Mouse (Mus musculus): ENCODE measurements around the gene Sla2. TPM values are rescaled to one million over a fixed set of nuclear protein-coding genes. Genes with fewer than 3 reads are reported as not detected.

Sla2 gene
- polyA plus RNA-seq, 1 experiment, result 7.6 TPM

DNA sequence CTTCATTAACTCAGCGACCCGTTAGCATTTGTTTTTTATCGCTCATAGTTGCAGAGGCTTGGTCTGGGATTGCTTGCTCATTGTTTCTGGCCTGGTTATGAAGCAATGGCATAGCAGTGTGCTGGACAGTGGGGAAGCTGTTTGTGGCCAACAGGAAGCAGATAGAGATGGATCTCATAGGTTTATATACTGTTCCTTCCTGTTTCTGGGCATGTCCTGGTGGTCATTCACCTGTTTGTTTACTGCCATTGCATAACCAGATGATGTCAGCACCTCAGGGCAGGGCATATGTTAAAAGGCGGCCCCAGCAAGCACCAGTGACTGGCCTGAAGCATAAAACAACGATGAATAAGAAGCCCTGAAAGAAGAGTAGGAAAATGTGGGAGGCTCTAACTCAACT is 36.5 kb downstream of the Sla2 start:
- Histone ChIP-seq H3K36me3 (ENCODE audit: control insufficient read depth, insufficient read depth, low read length) (peaks cover 10% of the 10 kb centered on the region; the same call in 1 of the 2 replicates), H3K27ac (ENCODE audit: insufficient read depth, low read length) (no peak overlapping the region), H3K4me3 (ENCODE audit: extremely low read depth, insufficient read depth, insufficient read length) (no peak overlapping the region), H3K4me1 (ENCODE audit: control insufficient read depth, insufficient read depth, insufficient read length) (no peaks in the 10 kb centered on the region), H3K27me3 (ENCODE audit: control insufficient read depth, insufficient read depth, low read length) (no peaks in the 10 kb centered on the region)
- 88% methylated on average over 5 of the region's 5 CpGs for WGBS
- TF ChIP-seq CTCF (IDR thresholded peaks at IDR 0.05; ENCODE audit: extremely low read depth, insufficient read depth, insufficient read length, insufficient replicate concordance) (no peak), POLR2A (IDR thresholded peaks at IDR 0.05; ENCODE audit: low read depth, low read length) (no peak)
- no peak for DNase-seq (ENCODE audit: low read depth in 1 of 2, low spot score in 2 of 2)

DNA sequence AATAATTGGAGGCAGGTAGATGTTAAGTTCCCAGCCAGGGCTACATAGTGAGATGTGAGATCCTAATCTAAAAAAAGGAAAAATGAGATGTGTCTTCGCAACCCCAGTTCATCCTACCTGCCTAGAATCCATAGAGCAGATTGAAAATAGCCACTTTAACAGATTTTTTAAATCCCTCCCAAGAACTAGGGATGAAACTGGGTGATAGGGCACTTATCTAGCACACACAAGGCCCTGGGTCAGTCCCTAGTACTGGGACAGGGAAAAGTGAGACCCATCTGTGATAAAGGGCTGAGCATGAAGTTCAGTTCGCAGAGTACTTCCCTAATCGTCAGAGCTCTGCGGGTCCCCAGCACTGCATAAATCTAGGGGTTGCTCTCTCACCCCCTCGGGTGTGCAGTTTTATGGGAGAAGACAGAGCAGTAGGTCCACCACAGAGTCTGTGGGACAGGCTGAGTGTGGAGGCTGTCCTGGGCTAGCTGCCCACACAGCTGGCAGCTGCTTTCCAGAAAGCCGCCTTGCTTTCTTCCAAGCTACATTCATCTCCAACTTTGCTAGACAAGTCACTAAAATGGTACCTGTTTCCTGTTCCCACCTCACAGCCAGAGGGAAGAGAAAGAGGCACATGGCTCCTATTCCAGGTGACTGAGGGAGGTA is 38.3 kb downstream of the Sla2 start:
- H3K36me3 ChIP-seq (ENCODE audit: control insufficient read depth, insufficient read depth, low read length), result peaks cover 10% of the 10 kb centered on the region; the same call in 1 of the 2 replicates
- no peak for DNase-seq (ENCODE audit: low read depth in 1 of 2, low spot score in 2 of 2)
- TF ChIP-seq CTCF (IDR thresholded peaks at IDR 0.05; ENCODE audit: extremely low read depth, insufficient read depth, insufficient read length, insufficient replicate concordance) (no peak), POLR2A (IDR thresholded peaks at IDR 0.05; ENCODE audit: low read depth, low read length) (no peak)
- no peaks in the 10 kb centered on the region for H3K4me1 ChIP-seq (ENCODE audit: control insufficient read depth, insufficient read depth, insufficient read length)
- 78% methylated on average over 6 of the region's 6 CpGs for WGBS
- no peak overlapping the region for H3K27ac ChIP-seq (ENCODE audit: insufficient read depth, low read length)
- H3K27me3 ChIP-seq (ENCODE audit: control insufficient read depth, insufficient read depth, low read length), result no peaks in the 10 kb centered on the region
- no peak overlapping the region for H3K4me3 ChIP-seq (ENCODE audit: extremely low read depth, insufficient read depth, insufficient read length)

DNA sequence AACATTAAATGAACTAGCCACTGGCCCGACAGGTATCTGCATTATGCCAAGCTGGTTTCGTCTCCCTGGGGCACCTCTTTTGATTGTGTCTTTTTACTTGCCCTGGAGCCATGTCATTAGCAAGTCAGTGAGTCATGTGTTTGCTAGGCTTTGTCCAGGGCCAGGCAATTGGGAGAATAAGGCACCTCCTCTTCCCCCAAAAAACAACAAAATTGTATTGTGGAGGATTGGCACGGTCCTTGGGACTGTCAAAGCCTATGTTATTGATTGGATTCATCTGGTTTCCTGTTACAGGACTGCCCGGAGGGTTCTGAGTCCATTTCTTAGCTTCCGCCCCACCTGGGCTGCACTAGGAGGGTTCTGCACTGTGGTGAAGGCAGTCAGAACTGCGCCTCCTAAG is 39.3 kb downstream of the Sla2 start:
- DNase-seq (ENCODE audit: low read depth in 1 of 2, low spot score in 2 of 2), result no peak
- 92% methylated on average over 6 of the region's 6 CpGs for WGBS
- peaks cover 10% of the 10 kb centered on the region; the same call in 1 of the 2 replicates for H3K36me3 ChIP-seq (ENCODE audit: control insufficient read depth, insufficient read depth, low read length)

DNA sequence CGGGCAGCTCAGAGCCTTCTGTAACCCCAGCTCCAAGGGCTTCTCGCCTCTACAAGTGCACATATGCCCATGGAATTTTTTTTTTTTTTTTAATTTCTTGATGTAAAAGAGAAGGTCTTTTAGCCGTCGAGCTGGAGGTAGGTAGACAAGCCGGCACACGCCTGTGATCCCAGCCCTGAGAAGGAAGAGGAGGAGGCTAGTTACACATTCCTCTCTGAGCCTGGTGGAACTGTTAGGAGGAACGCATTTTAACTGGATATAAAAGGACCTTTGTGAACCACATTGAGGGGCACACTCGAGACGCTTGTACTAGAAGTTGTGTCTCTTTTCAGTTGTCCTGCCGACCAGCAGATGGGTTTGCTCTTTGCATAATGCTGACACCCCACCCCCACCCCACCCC is 42.3 kb downstream of the Sla2 start:
- Histone ChIP-seq H3K27me3 (ENCODE audit: control insufficient read depth, insufficient read depth, low read length) (no peaks in the 10 kb centered on the region), H3K4me3 (ENCODE audit: extremely low read depth, insufficient read depth, insufficient read length) (no peak overlapping the region), H3K36me3 (ENCODE audit: control insufficient read depth, insufficient read depth, low read length) (peaks cover 3% of the 10 kb centered on the region; the same call in 1 of the 2 replicates), H3K27ac (ENCODE audit: insufficient read depth, low read length) (no peak overlapping the region), H3K4me1 (ENCODE audit: control insufficient read depth, insufficient read depth, insufficient read length) (peaks cover 6% of the 10 kb centered on the region)
- no peak for DNase-seq (ENCODE audit: low read depth in 1 of 2, low spot score in 2 of 2)
- no peak for TF ChIP-seq CTCF (IDR thresholded peaks at IDR 0.05; ENCODE audit: extremely low read depth, insufficient read depth, insufficient read length, insufficient replicate concordance)
- TF ChIP-seq POLR2A (IDR thresholded peaks at IDR 0.05; ENCODE audit: low read depth, low read length), result no peak
- WGBS, result 89% methylated on average over 10 of the region's 10 CpGs

More for the DNA sequence above, 39.3 kb downstream of the Sla2 start:
- Histone ChIP-seq H3K27ac (ENCODE audit: insufficient read depth, low read length) (no peak overlapping the region), H3K27me3 (ENCODE audit: control insufficient read depth, insufficient read depth, low read length) (no peaks in the 10 kb centered on the region), H3K4me3 (ENCODE audit: extremely low read depth, insufficient read depth, insufficient read length) (no peak overlapping the region), H3K4me1 (ENCODE audit: control insufficient read depth, insufficient read depth, insufficient read length) (no peaks in the 10 kb centered on the region)
- TF ChIP-seq POLR2A (IDR thresholded peaks at IDR 0.05; ENCODE audit: low read depth, low read length) (no peak), CTCF (IDR thresholded peaks at IDR 0.05; ENCODE audit: extremely low read depth, insufficient read depth, insufficient read length, insufficient replicate concordance) (no peak)

DNA sequence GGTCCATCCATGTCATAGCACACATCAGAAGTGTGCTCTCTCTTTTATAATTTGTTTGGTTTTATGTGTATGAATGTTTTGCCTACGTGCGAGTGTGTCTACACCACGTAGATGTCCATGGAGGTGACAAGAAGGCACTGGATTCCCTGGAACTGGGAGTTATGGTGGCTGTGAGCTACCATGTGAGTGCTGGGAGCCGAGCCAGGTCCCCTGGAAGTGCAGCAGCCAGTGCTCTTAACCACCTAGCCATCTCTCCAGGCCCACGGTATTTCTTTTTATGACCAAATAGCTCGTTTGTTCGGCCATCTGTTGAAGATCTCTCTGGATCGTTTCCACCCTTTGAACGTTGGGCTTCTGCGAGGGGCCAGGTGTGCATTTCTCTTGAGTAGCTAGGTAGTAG is 43.7 kb downstream of the Sla2 start:
- H3K27ac ChIP-seq (ENCODE audit: insufficient read depth, low read length), result no peak overlapping the region
- 88% methylated on average over 10 of the region's 10 CpGs for WGBS
- peaks cover 3% of the 10 kb centered on the region; the same call in 1 of the 2 replicates for H3K36me3 ChIP-seq (ENCODE audit: control insufficient read depth, insufficient read depth, low read length)
- TF ChIP-seq CTCF (IDR thresholded peaks at IDR 0.05; ENCODE audit: extremely low read depth, insufficient read depth, insufficient read length, insufficient replicate concordance), result no peak
- no peak for TF ChIP-seq POLR2A (IDR thresholded peaks at IDR 0.05; ENCODE audit: low read depth, low read length)
- H3K4me3 ChIP-seq (ENCODE audit: extremely low read depth, insufficient read depth, insufficient read length), result no peak overlapping the region
- H3K4me1 ChIP-seq (ENCODE audit: control insufficient read depth, insufficient read depth, insufficient read length), result peaks cover 6% of the 10 kb centered on the region
- DNase-seq (ENCODE audit: low read depth in 1 of 2, low spot score in 2 of 2), result no peak
- H3K27me3 ChIP-seq (ENCODE audit: control insufficient read depth, insufficient read depth, low read length), result no peaks in the 10 kb centered on the region

DNA sequence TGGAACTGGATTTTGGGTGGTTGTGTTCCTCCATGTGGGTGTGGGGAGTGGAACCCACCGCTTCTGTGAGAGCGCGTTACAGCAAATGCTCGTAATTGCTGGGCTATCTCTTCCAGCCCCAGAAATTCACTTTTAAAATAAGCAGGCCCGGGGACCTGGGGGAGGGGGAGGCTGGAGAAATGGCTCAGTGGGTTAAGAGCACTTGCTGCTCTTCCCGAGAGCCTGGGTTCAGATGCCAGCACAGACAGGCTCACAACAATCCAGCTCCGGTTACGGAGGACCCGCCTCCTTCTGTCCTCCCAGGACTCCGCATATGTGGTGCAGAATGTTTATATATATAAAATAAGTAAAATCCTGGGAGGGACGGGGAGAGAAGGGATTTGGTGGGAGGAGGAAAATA is 44.3 kb downstream of the Sla2 start:
- WGBS, result 90% methylated on average over 11 of the region's 11 CpGs
- no peak for DNase-seq (ENCODE audit: low read depth in 1 of 2, low spot score in 2 of 2)
- no peaks in the 10 kb centered on the region for H3K27me3 ChIP-seq (ENCODE audit: control insufficient read depth, insufficient read depth, low read length)
- peaks cover 3% of the 10 kb centered on the region; the same call in 1 of the 2 replicates for H3K36me3 ChIP-seq (ENCODE audit: control insufficient read depth, insufficient read depth, low read length)
- no peak for TF ChIP-seq POLR2A (IDR thresholded peaks at IDR 0.05; ENCODE audit: low read depth, low read length)
- TF ChIP-seq CTCF (IDR thresholded peaks at IDR 0.05; ENCODE audit: extremely low read depth, insufficient read depth, insufficient read length, insufficient replicate concordance), result no peak
- H3K27ac ChIP-seq (ENCODE audit: insufficient read depth, low read length), result no peak overlapping the region
- H3K4me3 ChIP-seq (ENCODE audit: extremely low read depth, insufficient read depth, insufficient read length), result no peak overlapping the region
- peaks cover 6% of the 10 kb centered on the region for H3K4me1 ChIP-seq (ENCODE audit: control insufficient read depth, insufficient read depth, insufficient read length)
